Mouse (Mus musculus) CD4-positive, CD25-positive, alpha-beta regulatory T cell (primary cell): ENCODE results near the gene Vmn1r168. TPM values are rescaled to one million over a fixed set of nuclear protein-coding genes. Genes with fewer than 3 reads are reported as not detected.

ENCODE experiments used
- polyA plus RNA-seq: library from polyadenylated mRNA; unstranded; fragments of 100-300 nt; shearing (Covaris generic); gene quantifications from one replicate; pipeline ENCODE4 v1.2.1, GENCODE M21; 2017

Gene Vmn1r168
- polyA plus RNA-seq = not detected

GRCm38 (mm10) chr7:23539432-23539831, at the start of gene Vmn1r168:
Vmn1r168 (plus strand) TSS chr7:23539732.

GRCm38 (mm10) chr7:23507106-23507505, 32.4 kb upstream of the Vmn1r168 start, which contains the start of gene Vmn1r167:
Vmn1r167 (minus strand) TSS chr7:23507206.

GRCm38 (mm10) chr7:23575226-23575625, 35.7 kb downstream of the Vmn1r168 start, which contains the start of gene Vmn1r169:
Vmn1r169 (plus strand) TSS chr7:23575526.

Other genes with a start within 250 kb of the Vmn1r168 start
- gene Nlrp4e, start 238.5 kb upstream of the Vmn1r168 start, polyA plus RNA-seq = not detected
- not detected for gene Nlrp5, start 153.8 kb upstream of the Vmn1r168 start, polyA plus RNA-seq
- not detected for gene Vmn1r167, start 32.5 kb upstream of the Vmn1r168 start, polyA plus RNA-seq
- not detected for gene Vmn1r169, start 35.8 kb downstream of the Vmn1r168 start, polyA plus RNA-seq
- gene Vmn1r170, start 66.4 kb downstream of the Vmn1r168 start, polyA plus RNA-seq = not detected
- 0.06 TPM for gene Vmn1r171, start 91.0 kb downstream of the Vmn1r168 start, polyA plus RNA-seq
- gene Vmn1r172, start 118.6 kb downstream of the Vmn1r168 start, polyA plus RNA-seq = 0.02 TPM
- 0.05 TPM for gene Vmn1r173, start 161.0 kb downstream of the Vmn1r168 start, polyA plus RNA-seq
- gene Vmn1r174, start 212.5 kb downstream of the Vmn1r168 start, polyA plus RNA-seq = 0.05 TPM